Mouse (Mus musculus): ENCODE measurements around the gene Dhx58.

Dhx58 gene

GRCm38 (mm10) chr11:100703851-100704531 is at the start of gene Dhx58:
Gene Dhx58 (minus strand): TSS chr11:100704271.
- no peak for DNase-seq (ENCODE audit: low read depth, low spot score)

GRCm38 (mm10) chr11:100752294-100752693 is 48.2 kb upstream of the Dhx58 start:
- DNase-seq (ENCODE audit: low read depth, low spot score), result no peak

GRCm38 (mm10) chr11:100750127-100750526 is 46.1 kb upstream of the Dhx58 start:
- DNase-seq (ENCODE audit: low read depth, low spot score), result no peak

GRCm38 (mm10) chr11:100749469-100749868 is 45.4 kb upstream of the Dhx58 start:
- no peak for DNase-seq (ENCODE audit: low read depth, low spot score)

GRCm38 (mm10) chr11:100748620-100749019 is 44.5 kb upstream of the Dhx58 start:
- DNase-seq (ENCODE audit: low read depth, low spot score), result no peak

GRCm38 (mm10) chr11:100747114-100747513 is 43.0 kb upstream of the Dhx58 start:
- no peak for DNase-seq (ENCODE audit: low read depth, low spot score)

- no peak for DNase-seq (ENCODE audit: low read depth, low spot score)
These were observed 42.5 kb upstream of the Dhx58 start for GRCm38 (mm10) chr11:100746546-100746945.

GRCm38 (mm10) chr11:100745085-100745484 is 41.0 kb upstream of the Dhx58 start:
- DNase-seq (ENCODE audit: low read depth, low spot score), result peak; percentile 75

- no peak for DNase-seq (ENCODE audit: low read depth, low spot score)
These were observed 37.3 kb upstream of the Dhx58 start for GRCm38 (mm10) chr11:100741348-100741747.

GRCm38 (mm10) chr11:100738749-100739148 is 34.7 kb upstream of the Dhx58 start:
- DNase-seq (ENCODE audit: low read depth, low spot score), result no peak

GRCm38 (mm10) chr11:100738066-100738604 is 34.1 kb upstream of the Dhx58 start, which contains the start of gene Rab5c:
Gene Rab5c (minus strand): TSS chr11:100738215.
- DNase-seq (ENCODE audit: low read depth, low spot score), result peak; percentile 99

- no peak for DNase-seq (ENCODE audit: low read depth, low spot score)
These were observed 33.1 kb upstream of the Dhx58 start for GRCm38 (mm10) chr11:100737105-100737733.

- no peak for DNase-seq (ENCODE audit: low read depth, low spot score)
These were observed 32.6 kb upstream of the Dhx58 start for GRCm38 (mm10) chr11:100736746-100737080.

- DNase-seq (ENCODE audit: low read depth, low spot score), result no peak
These were observed 32.1 kb upstream of the Dhx58 start for GRCm38 (mm10) chr11:100735954-100736745.

- no peak for DNase-seq (ENCODE audit: low read depth, low spot score)
These were observed 31.2 kb upstream of the Dhx58 start for GRCm38 (mm10) chr11:100735134-100735865.

GRCm38 (mm10) chr11:100730477-100731205 is 26.6 kb upstream of the Dhx58 start:
- DNase-seq (ENCODE audit: low read depth, low spot score), result no peak

GRCm38 (mm10) chr11:100729976-100730375 is 25.9 kb upstream of the Dhx58 start:
- no peak for DNase-seq (ENCODE audit: low read depth, low spot score)

- no peak for DNase-seq (ENCODE audit: low read depth, low spot score)
These were observed 24.5 kb upstream of the Dhx58 start for GRCm38 (mm10) chr11:100728601-100729000.

- DNase-seq (ENCODE audit: low read depth, low spot score), result no peak
These were observed 23.1 kb upstream of the Dhx58 start for GRCm38 (mm10) chr11:100727201-100727600.

- no peak for DNase-seq (ENCODE audit: low read depth, low spot score)
These were observed 20.9 kb upstream of the Dhx58 start for GRCm38 (mm10) chr11:100724919-100725512.
